Mouse (Mus musculus) embryonic facial prominence, embryonic 12.5 days (tissue): Measurements from ENCODE around the gene Tyw1. TPM values are rescaled to one million over a fixed set of nuclear protein-coding genes. Genes with fewer than 3 reads are reported as not detected.
"Not testable (repeated sequence)": the region's sequence is repeated elsewhere in the genome, so short reads cannot be mapped to it uniquely, and the experiment has no call there.

Experiments
- ATAC-seq: fragments of 200-750 bp; cut with Nextera tagmentation; 2 replicates; pipeline ENCODE4 v1.8.0; 2017; ENCODE audit not compliant: insufficient number of reproducible peaks, insufficient read depth, low FRiP score, low TSS enrichment
- H3K27ac ChIP-seq: fragments of 300-500 bp; sonication (generic); 2 replicates; pipeline ENCODE4 v1.5.1; 2016; ENCODE audit warnings: mild to moderate bottlenecking
- H3K27me3 ChIP-seq: fragments of 300-500 bp; sonication (generic); 2 replicates; pipeline ENCODE4 v1.6.1; 2016; ENCODE audit warnings: mild to moderate bottlenecking, moderate library complexity
- H3K36me3 ChIP-seq: fragments of 300-500 bp; sonication (generic); 2 replicates; pipeline ENCODE4 v1.6.1; 2016; ENCODE audit warnings: mild to moderate bottlenecking
- H3K4me1 ChIP-seq: fragments of 300-500 bp; sonication (generic); 2 replicates; pipeline ENCODE4 v1.6.1; 2016
- H3K4me2 ChIP-seq: fragments of 300-500 bp; sonication (generic); replicated peaks from 2 replicates; pipeline ENCODE4 v1.6.1; 2016; ENCODE audit warnings: mild to moderate bottlenecking, moderate library complexity
- H3K4me3 ChIP-seq: fragments of 300-500 bp; sonication (generic); 2 replicates; pipeline ENCODE4 v1.5.1; 2016; ENCODE audit warnings: mild to moderate bottlenecking
- H3K9ac ChIP-seq: fragments of 300-500 bp; sonication (generic); 2 replicates; pipeline ENCODE4 v1.6.1; 2016; ENCODE audit warnings: mild to moderate bottlenecking, moderate library complexity
- H3K9me3 ChIP-seq: fragments of 300-500 bp; sonication (generic); 2 replicates; pipeline ENCODE4 v1.6.1; 2016; ENCODE audit warnings: mild to moderate bottlenecking, moderate library complexity
- WGBS: fragments of 180-500 bp; shearing (Covaris S2); methylation state at CpG from one replicate; pipeline ENCODE4 v1.1.7; 2016; 5-methylcytosine and 5-hydroxymethylcytosine counted together
- polyA plus RNA-seq: library from polyadenylated mRNA; unstranded; fragments of >200 nt; fragmentation: Nextera tagmentation; extraction: Ambion mirVana; gene quantifications from 2 replicates; pipeline ENCODE4 v1.2.1, GENCODE M21; 2016

The Tyw1 gene
- polyA plus RNA-seq, 1 experiment from 2014 or later: 29.8 TPM

- no peaks in the 10 kb centered on the region for H3K4me1 ChIP-seq
- no peaks in the 10 kb centered on the region for H3K27me3 ChIP-seq
- no peak overlapping the region for H3K4me3 ChIP-seq
- no peak for ATAC-seq
- no peak overlapping the region for H3K4me2 ChIP-seq
- H3K36me3 ChIP-seq: peaks cover 98% of the 10 kb centered on the region
- no peak overlapping the region for H3K27ac ChIP-seq
- 93% methylated on average over 8 of the region's 8 CpGs for WGBS
- H3K9ac ChIP-seq: no peak overlapping the region
- no peaks in the 10 kb centered on the region for H3K9me3 ChIP-seq
Measured at GRCm38 (mm10) chr5:130236302-130236701, 19.1 kb upstream of the Tyw1 start.

GRCm38 (mm10) chr5:130239236-130239635, 16.2 kb upstream of the Tyw1 start:
- Histone ChIP-seq H3K4me3 (no peak overlapping the region), H3K36me3 (peaks cover 85% of the 10 kb centered on the region), H3K4me2 (no peak overlapping the region), H3K27ac (no peak overlapping the region), H3K4me1 (no peaks in the 10 kb centered on the region), H3K9ac (no peak overlapping the region), H3K9me3 (no peaks in the 10 kb centered on the region), H3K27me3 (no peaks in the 10 kb centered on the region)
- 93% methylated on average over 7 of the region's 7 CpGs for WGBS
- ATAC-seq: no peak

DNA sequence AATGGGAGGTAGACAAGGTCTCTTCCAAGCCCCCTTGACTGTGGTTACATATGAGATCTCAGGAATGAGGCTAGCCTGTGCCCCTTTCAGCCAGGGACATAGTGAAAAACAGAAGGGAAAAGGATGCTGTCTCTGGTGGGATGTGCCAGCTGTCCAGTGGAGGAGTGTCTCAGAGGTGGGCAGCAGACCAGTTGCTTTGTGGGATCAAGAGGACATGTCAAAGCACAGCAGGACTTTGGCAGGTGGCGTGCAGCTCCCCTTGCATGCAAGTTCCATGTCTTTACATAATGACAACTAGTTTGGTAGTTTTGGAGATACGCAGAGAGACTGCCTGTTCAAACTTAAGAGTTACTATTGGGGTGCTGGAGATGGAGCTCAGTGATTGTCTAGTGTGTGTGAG, 15.6 kb upstream of the Tyw1 start:
- Histone ChIP-seq H3K27me3 (no peaks in the 10 kb centered on the region), H3K4me2 (no peak overlapping the region), H3K4me1 (no peaks in the 10 kb centered on the region), H3K36me3 (peaks cover 85% of the 10 kb centered on the region), H3K9me3 (no peaks in the 10 kb centered on the region), H3K9ac (no peak overlapping the region), H3K4me3 (no peak overlapping the region), H3K27ac (no peak overlapping the region)
- no peak for ATAC-seq
- WGBS: 94% methylated on average over 2 of the region's 2 CpGs

DNA sequence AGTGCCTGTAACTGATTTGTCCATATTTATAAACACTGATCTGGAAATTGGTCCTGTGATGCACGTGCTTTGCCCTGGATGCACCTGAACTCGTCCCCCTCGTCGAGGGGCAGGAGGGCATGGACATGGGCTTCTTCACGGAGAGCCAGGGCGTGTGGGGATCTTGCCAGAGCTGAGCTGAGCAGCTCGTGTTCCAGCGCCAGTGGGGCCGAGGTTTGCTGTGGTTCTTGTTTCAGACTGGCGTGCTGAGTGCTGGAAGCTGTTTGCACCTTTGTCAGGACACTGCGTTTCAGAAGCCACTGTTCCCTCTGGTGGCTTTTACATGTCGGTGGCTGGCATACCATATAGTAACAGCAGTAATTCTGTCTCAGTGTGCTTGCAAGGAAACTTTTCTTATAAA, 14.0 kb upstream of the Tyw1 start:
- H3K27ac ChIP-seq: no peak overlapping the region
- peaks cover 83% of the 10 kb centered on the region for H3K36me3 ChIP-seq
- no peak overlapping the region for H3K9ac ChIP-seq
- no peak overlapping the region for H3K4me2 ChIP-seq
- ATAC-seq: no peak
- H3K27me3 ChIP-seq: no peaks in the 10 kb centered on the region
- no peaks in the 10 kb centered on the region for H3K4me1 ChIP-seq
- WGBS: 91% methylated on average over 12 of the region's 12 CpGs
- H3K4me3 ChIP-seq: no peak overlapping the region
- no peaks in the 10 kb centered on the region for H3K9me3 ChIP-seq

DNA sequence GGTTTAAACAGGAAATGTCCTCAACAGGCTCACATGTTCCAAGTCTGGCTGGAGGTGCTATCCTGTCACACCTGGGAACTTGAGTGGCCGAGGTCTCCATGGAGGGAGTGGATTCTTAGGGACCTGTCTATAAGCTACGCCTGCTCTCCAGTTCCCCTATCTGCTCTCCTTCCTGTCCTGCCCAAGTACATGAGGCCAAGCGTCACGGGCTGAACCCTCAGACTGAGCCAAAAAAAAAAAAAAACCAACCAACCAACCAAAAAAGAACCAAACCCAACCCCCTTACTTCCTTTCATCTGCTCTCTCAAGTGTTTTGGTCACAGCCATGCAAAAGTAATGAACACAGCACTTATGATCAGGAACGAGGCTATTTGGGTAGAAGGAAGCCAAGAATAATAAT, 7.6 kb upstream of the Tyw1 start:
- Histone ChIP-seq H3K9me3 (no peaks in the 10 kb centered on the region), H3K27me3 (no peaks in the 10 kb centered on the region), H3K4me1 (no peaks in the 10 kb centered on the region), H3K27ac (no peak overlapping the region), H3K4me3 (no peak overlapping the region), H3K9ac (no peak overlapping the region), H3K36me3 (peaks cover 79% of the 10 kb centered on the region), H3K4me2 (no peak overlapping the region)
- ATAC-seq: no peak
- WGBS: 93% methylated on average over 5 of the region's 5 CpGs

DNA sequence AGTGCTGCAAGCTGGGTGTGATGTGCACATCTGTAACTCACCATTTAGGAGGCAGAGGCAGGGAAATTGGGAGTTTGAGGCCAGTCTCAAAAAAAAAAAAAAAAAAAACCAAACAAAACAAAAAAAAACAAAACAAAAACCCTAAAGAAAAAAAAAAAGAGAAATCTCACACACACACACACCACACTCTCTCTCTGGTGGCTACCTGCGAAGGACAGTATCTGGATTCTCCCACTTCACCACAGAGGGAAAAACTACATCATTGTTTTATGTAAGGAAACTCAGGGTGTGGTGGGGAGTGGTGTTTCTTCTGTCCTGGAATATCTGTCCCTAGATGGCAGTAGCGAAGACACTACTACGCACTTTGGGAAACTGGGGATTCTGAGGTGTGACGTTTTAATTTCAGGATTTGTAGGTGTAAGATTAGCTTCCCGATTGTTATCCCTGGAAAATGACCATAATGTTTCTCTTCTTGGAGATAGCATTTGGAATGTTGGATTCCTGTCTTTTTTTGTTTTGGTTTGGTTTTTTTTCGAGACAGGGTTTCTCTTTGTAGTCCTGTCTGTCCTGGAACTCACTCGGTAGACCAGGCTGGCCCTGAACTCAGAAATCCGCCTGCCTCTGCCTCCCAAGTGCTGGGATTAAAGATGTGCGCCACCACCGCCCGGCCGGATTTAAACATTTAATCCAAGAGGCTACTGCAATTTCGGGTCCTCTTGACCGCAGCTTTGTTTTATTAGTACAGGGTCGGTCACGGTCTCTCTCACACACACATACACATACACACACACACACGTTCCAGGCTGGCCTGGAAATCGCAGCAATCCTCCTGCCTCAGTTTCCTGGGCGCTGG, 1.0 kb upstream of the Tyw1 start:
- Histone ChIP-seq H3K9ac (peak overlapping the region; percentile 69), H3K4me3 (peak overlapping the region; percentile 54), H3K27ac (no peak overlapping the region; the same call in 1 of the 2 replicates), H3K4me2 (peak overlapping the region; percentile 56), H3K4me1 (peaks cover 10% of the 10 kb centered on the region; the same call in 1 of the 2 replicates), H3K36me3 (peaks cover 33% of the 10 kb centered on the region), H3K27me3 (no peaks in the 10 kb centered on the region), H3K9me3 (no peaks in the 10 kb centered on the region)
- 17% methylated on average over 19 of the region's 19 CpGs for WGBS
- no peak for ATAC-seq

DNA sequence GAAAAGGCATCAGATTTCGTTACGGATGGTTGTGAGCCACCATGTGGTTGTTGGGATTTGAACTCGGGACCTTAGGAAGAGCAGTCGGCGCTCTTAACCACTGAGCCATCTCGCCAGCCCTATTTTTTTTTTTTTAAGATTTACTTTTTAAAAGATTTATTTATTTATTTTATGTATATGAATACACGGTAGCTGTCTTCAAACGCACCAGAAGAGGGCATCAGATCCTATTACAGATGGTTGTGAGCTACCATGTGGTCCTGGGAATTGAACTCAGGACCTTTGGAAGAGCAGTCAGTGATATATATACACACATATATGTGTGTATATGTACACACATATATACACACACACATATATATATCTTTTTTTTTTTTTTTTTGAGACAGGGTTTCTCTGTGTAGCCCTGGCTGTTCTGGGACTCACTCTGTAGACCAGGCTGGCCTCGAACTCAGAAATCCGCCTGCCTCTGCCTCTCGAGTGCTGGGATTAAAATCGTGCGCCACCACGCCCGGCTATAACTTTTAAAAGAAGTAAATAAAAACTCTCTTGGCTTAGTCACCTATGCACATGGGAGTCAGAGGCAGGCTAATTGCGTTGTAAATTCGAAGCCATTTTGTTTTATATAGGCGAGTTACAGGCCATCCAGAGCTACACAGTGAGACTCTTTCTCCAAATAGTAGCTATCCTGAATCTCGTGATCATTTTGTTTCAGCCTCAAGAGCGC, 543 bp downstream of the Tyw1 start:
- not testable (repeated sequence) for H3K9ac ChIP-seq, ATAC-seq
- peaks cover 10% of the 10 kb centered on the region; the same call in 1 of the 2 replicates for H3K4me1 ChIP-seq

GRCm38 (mm10) chr5:130256678-130257271, 1.4 kb downstream of the Tyw1 start:
- Histone ChIP-seq H3K4me3 (peak overlapping the region; percentile 69), H3K27me3 (no peaks in the 10 kb centered on the region), H3K4me2 (peak overlapping the region; percentile 71), H3K27ac (peak overlapping the region; percentile 82; the same call in 1 of the 2 replicates), H3K36me3 (peaks cover 19% of the 10 kb centered on the region), H3K4me1 (peaks cover 10% of the 10 kb centered on the region; the same call in 1 of the 2 replicates), H3K9ac (peak overlapping the region; percentile 78), H3K9me3 (no peaks in the 10 kb centered on the region)
- ATAC-seq: peak; percentile 95
- under 1% methylated on average over 25 of the region's 25 CpGs for WGBS

More for the DNA sequence above, 543 bp downstream of the Tyw1 start:
- Histone ChIP-seq H3K27ac (peak overlapping the region; percentile 54; the same call in 1 of the 2 replicates), H3K4me2 (peak overlapping the region; percentile 71), H3K36me3 (peaks cover 20% of the 10 kb centered on the region), H3K4me3 (peak overlapping the region; percentile 69)
- 28% methylated on average over 20 of the region's 20 CpGs for WGBS
- H3K27me3 ChIP-seq, H3K9me3 ChIP-seq: not testable (repeated sequence)

DNA sequence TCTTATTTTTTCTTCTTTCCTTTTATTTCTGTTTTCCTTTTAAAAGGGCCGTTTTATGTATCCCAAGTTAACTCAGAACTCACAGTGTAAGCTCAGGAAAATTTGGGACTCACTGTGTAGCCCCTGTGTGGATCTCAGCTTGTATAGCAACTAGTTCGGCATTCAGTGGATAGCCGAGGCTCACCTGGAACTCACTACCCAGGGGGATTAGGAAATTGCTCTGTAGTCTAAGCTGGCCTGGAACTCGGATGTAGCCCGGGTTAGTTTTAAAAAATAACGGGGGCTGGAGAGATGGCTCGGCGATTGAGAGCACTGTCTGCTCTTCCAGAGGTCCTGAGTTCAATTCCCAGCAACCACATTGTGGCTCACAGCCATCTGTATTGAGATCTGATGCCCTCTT, 1.9 kb downstream of the Tyw1 start:
- H3K4me2 ChIP-seq: peak overlapping the region; percentile 71
- H3K4me3 ChIP-seq: peak overlapping the region; percentile 69
- peaks cover 10% of the 10 kb centered on the region; the same call in 1 of the 2 replicates for H3K4me1 ChIP-seq
- H3K9me3 ChIP-seq: no peaks in the 10 kb centered on the region
- H3K36me3 ChIP-seq: peaks cover 18% of the 10 kb centered on the region
- WGBS: 9% methylated on average over 8 of the region's 8 CpGs
- ATAC-seq: no peak
- no peaks in the 10 kb centered on the region for H3K27me3 ChIP-seq
- H3K9ac ChIP-seq: peak overlapping the region; percentile 78
- peak overlapping the region; percentile 82; the same call in 1 of the 2 replicates for H3K27ac ChIP-seq

- no peaks in the 10 kb centered on the region for H3K4me1 ChIP-seq
- H3K27ac ChIP-seq: no peak overlapping the region
- H3K27me3 ChIP-seq: no peaks in the 10 kb centered on the region
- no peaks in the 10 kb centered on the region for H3K9me3 ChIP-seq
- WGBS: 84% methylated on average over 11 of the region's 11 CpGs
- no peak overlapping the region for H3K4me2 ChIP-seq
- no peak for ATAC-seq
- H3K36me3 ChIP-seq: peaks cover 41% of the 10 kb centered on the region
- H3K4me3 ChIP-seq: no peak overlapping the region
- no peak overlapping the region for H3K9ac ChIP-seq
Measured at GRCm38 (mm10) chr5:130263454-130263853, 8.0 kb downstream of the Tyw1 start.

GRCm38 (mm10) chr5:130264433-130265005, 9.1 kb downstream of the Tyw1 start:
- Histone ChIP-seq H3K9me3 (no peaks in the 10 kb centered on the region), H3K27ac (no peak overlapping the region), H3K27me3 (no peaks in the 10 kb centered on the region), H3K4me2 (no peak overlapping the region), H3K36me3 (peaks cover 51% of the 10 kb centered on the region), H3K4me3 (no peak overlapping the region), H3K9ac (no peak overlapping the region), H3K4me1 (no peaks in the 10 kb centered on the region)
- ATAC-seq: no peak
- WGBS: 94% methylated on average over 6 of the region's 6 CpGs
